Mouse (Mus musculus): ENCODE data around the gene Eef2. TPM values are rescaled to one million over a fixed set of nuclear protein-coding genes. Genes with fewer than 3 reads are reported as not detected.

Eef2 gene
- total and polyA plus RNA-seq, 3 experiments = 1,752 to 4,660 (median 2,649) TPM

DNA sequence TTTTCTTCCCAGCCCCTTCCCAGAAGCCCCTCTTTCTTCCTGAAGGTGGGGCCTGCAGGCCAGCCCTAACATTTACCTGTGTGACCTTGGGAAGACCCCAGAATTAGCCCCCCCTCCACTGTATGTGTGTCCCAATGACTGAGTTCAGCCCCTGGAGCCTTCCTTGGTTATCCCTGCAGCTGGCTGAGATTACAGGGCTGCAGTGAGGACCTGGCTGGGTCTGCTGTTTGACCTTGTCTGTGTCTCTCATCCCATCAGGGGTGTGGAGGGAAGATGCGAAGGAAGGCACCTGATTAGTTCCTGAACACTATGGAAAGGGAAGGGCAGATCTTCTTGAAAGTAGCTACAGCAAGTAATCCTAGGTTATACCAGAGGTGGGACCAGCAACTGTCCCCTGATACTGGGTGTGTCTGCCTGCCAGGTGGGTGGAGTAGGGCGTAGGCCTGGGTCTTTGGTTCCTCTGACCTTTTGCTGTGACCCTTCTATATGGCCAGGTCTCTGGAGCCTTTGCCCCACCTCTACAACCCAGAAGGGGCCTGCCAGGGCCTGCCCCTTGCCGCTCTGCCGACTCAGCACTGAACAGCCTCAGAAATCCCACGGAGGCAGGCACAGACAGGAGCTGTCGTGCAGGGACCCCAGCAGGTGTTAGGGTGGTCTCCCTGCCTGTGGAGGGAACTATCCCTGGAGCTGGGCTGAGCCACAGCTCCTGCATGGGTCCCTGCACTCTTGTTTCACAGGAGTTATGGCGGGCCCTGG, 34.8 kb upstream of the Eef2 start:
- in situ Hi-C loops (cut with MboI; ENCODE audit: low pct_ligation_motif_present, low pct_unique_long_range_greater_than_20kb, low sequenced_read_pairs) (no loop called here), dilution Hi-C loops (cut with MboI; ENCODE audit: extremely low pct_ligation_motif_present, extremely low pct_unique_long_range_greater_than_20kb, low sequenced_read_pairs) (no loop called here)
- no peaks in the 10 kb centered on the region for H3K27me3 ChIP-seq (replicated peaks)

DNA sequence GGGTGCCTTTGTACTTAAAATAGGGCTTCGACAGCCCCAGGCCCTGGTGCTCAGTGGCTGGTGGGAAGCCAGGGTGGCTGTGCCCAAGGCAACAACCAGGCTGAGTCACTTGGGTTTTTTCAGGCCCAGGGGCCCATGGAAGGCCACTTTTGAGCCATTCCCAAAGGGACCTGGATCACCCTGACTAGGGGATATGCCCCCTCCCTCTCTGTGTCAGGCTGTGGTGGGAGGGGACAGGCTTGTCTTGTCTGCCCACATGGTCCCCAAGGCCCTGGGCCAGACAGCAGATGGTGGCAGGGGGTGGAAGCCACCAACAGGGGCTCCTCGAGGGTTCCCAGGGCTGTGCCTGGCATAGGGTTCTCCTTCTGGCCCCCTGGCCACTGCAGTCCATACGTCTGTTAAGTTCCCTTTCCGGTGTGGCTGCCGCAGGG, 33.9 kb upstream of the Eef2 start:
- H3K36me3 ChIP-seq (replicated peaks in 1 of 2; ENCODE audit: control insufficient read depth in 1 of 2, insufficient read depth in 1 of 2, low read length in 1 of 2) = peaks cover 42 to 72% of the 10 kb centered on the region in 2 experiments
- no peak overlapping the region for H3K4me2 ChIP-seq (ENCODE audit: insufficient read depth, low read depth, poor library complexity, severe bottlenecking)
- H3K9me3 ChIP-seq (replicated peaks; ENCODE audit: low read length) = no peaks in the 10 kb centered on the region
- peaks cover 28 to 84% of the 10 kb centered on the region in 2 experiments for H3K4me1 ChIP-seq (ENCODE audit: control insufficient read depth in 1 of 2, insufficient read depth in 2 of 2)
- peaks cover 97% of the 10 kb centered on the region for H3K79me2 ChIP-seq (replicated peaks; ENCODE audit: control insufficient read depth, extremely low read depth, insufficient read depth, poor library complexity, severe bottlenecking)
- TF ChIP-seq ZKSCAN1 (IDR thresholded peaks at IDR 0.05; ENCODE audit: borderline replicate concordance, low read depth, low read length) = no peak
- TF ChIP-seq MYC (IDR thresholded peaks at IDR 0.05; ENCODE audit: low read depth, low read length) = no peak
- no peak for TF ChIP-seq JUND (conservative IDR thresholded peaks at IDR 0.05; ENCODE audit: low read depth, low read length)
- TF ChIP-seq USF2 (conservative IDR thresholded peaks at IDR 0.05; ENCODE audit: low read depth, low read length) = no peak
- TF ChIP-seq SMC3 (IDR thresholded peaks at IDR 0.05; ENCODE audit: low read depth, low read length) = no peak
- TF ChIP-seq NRF1 (IDR thresholded peaks at IDR 0.05; ENCODE audit: low read depth, low read length) = no peak
- TF ChIP-seq ZC3H11A (IDR thresholded peaks at IDR 0.05; ENCODE audit: low read depth, low read length) = no peak
- no peak for TF ChIP-seq HCFC1 (IDR thresholded peaks at IDR 0.05; ENCODE audit: low read depth, low read length)
- H3K4me3 ChIP-seq (replicated peaks in 1 of 3; ENCODE audit: low read depth in 2 of 3, low read length in 2 of 3, poor library complexity in 1 of 3) = no peak overlapping the region
- H3K27me3 ChIP-seq (replicated peaks) = no peaks in the 10 kb centered on the region
- DNase-seq (ENCODE audit: extremely low read depth) = no peak
- H3K9ac ChIP-seq (ENCODE audit: insufficient read depth, low read depth) = no peak overlapping the region
- in situ Hi-C loops (cut with MboI; ENCODE audit: low pct_ligation_motif_present, low pct_unique_long_range_greater_than_20kb, low sequenced_read_pairs) = no loop called here
- dilution Hi-C loops (cut with MboI; ENCODE audit: extremely low pct_ligation_motif_present, extremely low pct_unique_long_range_greater_than_20kb, low sequenced_read_pairs) = no loop called here
- no peak overlapping the region for H3K27ac ChIP-seq (ENCODE audit: insufficient read depth, low read depth)

More for the DNA sequence above, 34.8 kb upstream of the Eef2 start:
- Histone ChIP-seq H3K9me3 (replicated peaks; ENCODE audit: low read length) (no peaks in the 10 kb centered on the region), H3K9ac (ENCODE audit: insufficient read depth, low read depth) (0 out of 2 replicates have a peak overlapping the region, but pooled peaks have one; percentile 4), H3K4me2 (ENCODE audit: insufficient read depth, low read depth, poor library complexity, severe bottlenecking) (peak overlapping the region; percentile 77), H3K79me2 (replicated peaks; ENCODE audit: control insufficient read depth, extremely low read depth, insufficient read depth, poor library complexity, severe bottlenecking) (peaks cover 88% of the 10 kb centered on the region), H3K27ac (ENCODE audit: insufficient read depth, low read depth) (0 out of 2 replicates have a peak overlapping the region, but pooled peaks have one; percentile 40), H3K4me1 (ENCODE audit: control insufficient read depth in 1 of 2, insufficient read depth in 2 of 2) (peaks cover 28 to 75% of the 10 kb centered on the region in 2 experiments), H3K36me3 (replicated peaks in 1 of 2; ENCODE audit: control insufficient read depth in 1 of 2, insufficient read depth in 1 of 2, low read length in 1 of 2) (peaks cover 32 to 63% of the 10 kb centered on the region in 2 experiments), H3K4me3 (replicated peaks in 1 of 3; ENCODE audit: low read depth in 2 of 3, low read length in 2 of 3, poor library complexity in 1 of 3) (no peak overlapping the region)
- TF ChIP-seq MEF2A (IDR thresholded peaks at IDR 0.05; ENCODE audit: borderline replicate concordance, low read depth, low read length) (no peak), CHD1 (IDR thresholded peaks at IDR 0.05; ENCODE audit: low read depth, low read length) (0 out of 2 replicates have a peak, but pooled peaks have one; percentile 46), ETS1 (conservative IDR thresholded peaks at IDR 0.05; ENCODE audit: low read depth, low read length) (no peak), ZNF384 (IDR thresholded peaks at IDR 0.05; ENCODE audit: low read depth, low read length) (no peak), BHLHE40 (IDR thresholded peaks at IDR 0.05; ENCODE audit: low read depth, low read length) (no peak), E2F4 (IDR thresholded peaks at IDR 0.05; ENCODE audit: insufficient replicate concordance, low read depth, low read length) (no peak), HCFC1 (IDR thresholded peaks at IDR 0.05; ENCODE audit: low read depth, low read length) (no peak), ZC3H11A (IDR thresholded peaks at IDR 0.05; ENCODE audit: low read depth, low read length) (no peak), TBP (conservative IDR thresholded peaks at IDR 0.05; ENCODE audit: low read depth, low read length) (no peak), ELF1 (IDR thresholded peaks at IDR 0.05; ENCODE audit: low read depth, low read length) (0 out of 2 replicates have a peak, but pooled peaks have one; percentile 13), MAFK (IDR thresholded peaks at IDR 0.05; ENCODE audit: insufficient replicate concordance, low read length) (peak; percentile 75; the same call in 1 of the 2 replicates), MYC (IDR thresholded peaks at IDR 0.05; ENCODE audit: low read depth, low read length) (no peak)
- DNase-seq (ENCODE audit: extremely low read depth) = no peak
